Mouse (Mus musculus) testis, adult 2 months (tissue): Measurements from ENCODE around the gene Sec61a2.

ENCODE experiments used
- CTCF ChIP-seq: fragments of 200-500 bp; IDR thresholded peaks from 2 replicates; pipeline ENCODE4 v1.5.1; 2012; ENCODE audit warnings: low read depth, mild to moderate bottlenecking, inconsistent platforms, low read length, moderate library complexity; ENCODE audit not compliant: control insufficient read depth, insufficient read depth, insufficient replicate concordance
- POLR2A ChIP-seq: fragments of 200-500 bp; IDR thresholded peaks from 2 replicates; pipeline ENCODE4 v1.6.1; 2012; ENCODE audit warnings: low read depth, mild to moderate bottlenecking, inconsistent platforms, low read length, moderate library complexity; ENCODE audit not compliant: control insufficient read depth

GRCm38 (mm10) chr2:5906625-5907024 lies 11.4 kb upstream of the Sec61a2 start:
- TF ChIP-seq CTCF (no peak), POLR2A (no peak)
